Mouse (Mus musculus): ENCODE results near the gene Rin2.
A peak's percentile ranks its signal among the peaks of the same experiment; 100 is the strongest.

Gene Rin2

GRCm38 (mm10) chr2:145793702-145794101, 118.7 kb downstream of the Rin2 start:
- DNase-seq: no peak

GRCm38 (mm10) chr2:145794318-145794954, 119.4 kb downstream of the Rin2 start:
- peak; percentile 6 to 7 for DNase-seq

DNA sequence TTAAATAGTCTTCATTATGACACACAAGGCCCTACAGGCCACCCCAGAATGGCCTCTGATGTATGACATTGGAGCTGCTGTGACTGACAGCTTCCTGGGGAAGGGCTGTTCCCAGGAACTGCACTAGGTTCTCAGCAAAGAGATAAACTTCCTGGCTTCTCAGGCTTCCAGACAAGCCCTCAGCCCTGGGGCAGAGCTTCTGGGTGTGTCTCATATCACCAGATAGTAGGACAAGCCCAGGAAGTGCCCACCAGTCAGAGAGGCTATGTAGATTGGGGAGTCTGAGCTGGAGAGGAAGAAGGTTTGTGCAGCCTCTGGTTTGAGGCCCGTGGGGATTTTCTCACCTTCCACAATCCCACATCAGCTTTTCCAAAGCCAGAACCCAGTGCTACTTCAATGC, 122.8 kb downstream of the Rin2 start:
- no peak for DNase-seq

DNA sequence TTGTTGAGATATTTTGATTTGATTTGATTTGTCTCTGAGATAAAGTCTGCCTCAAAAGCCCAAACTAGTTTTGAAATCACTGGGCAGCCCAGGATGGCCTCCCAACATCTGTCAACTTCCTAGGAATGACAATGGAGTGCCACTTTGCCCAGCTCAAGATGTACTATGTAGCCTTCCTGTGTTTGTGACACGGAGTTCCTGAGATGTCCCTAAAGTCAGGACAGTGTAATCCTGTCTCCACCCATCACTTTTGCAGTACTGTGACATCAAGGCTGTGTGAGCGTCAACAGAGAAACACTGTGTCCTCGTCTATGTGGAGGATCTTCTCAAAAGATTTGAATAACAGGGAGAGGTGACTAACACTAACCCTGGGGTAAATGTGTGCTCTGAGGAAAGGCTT, 123.9 kb downstream of the Rin2 start:
- no peak for DNase-seq

- DNase-seq: no peak
These were observed 126.5 kb downstream of the Rin2 start for GRCm38 (mm10) chr2:145801322-145802052.

GRCm38 (mm10) chr2:145802626-145803025, 127.6 kb downstream of the Rin2 start:
- no peak for DNase-seq

GRCm38 (mm10) chr2:145803822-145804342, 128.9 kb downstream of the Rin2 start:
- DNase-seq: no peak

DNA sequence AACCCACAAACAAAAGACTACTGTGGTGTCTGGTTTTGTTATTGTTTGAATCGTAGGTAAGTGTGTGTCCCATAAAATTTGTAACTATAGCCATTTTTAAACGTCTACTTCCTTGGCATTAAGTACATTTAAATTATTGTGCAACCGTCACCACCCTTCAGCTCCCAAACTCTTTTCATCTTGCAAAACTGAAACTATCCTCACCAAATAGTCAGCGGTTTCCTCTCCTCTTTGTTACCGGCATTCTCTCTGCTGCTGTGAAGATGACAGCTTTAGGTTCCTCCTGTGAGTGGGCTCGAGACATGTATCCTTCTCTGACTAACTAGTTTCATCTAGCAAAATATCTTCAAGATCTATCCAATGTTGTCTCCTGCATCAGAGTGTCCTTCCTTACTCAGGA, 129.5 kb downstream of the Rin2 start:
- no peak for DNase-seq

DNA sequence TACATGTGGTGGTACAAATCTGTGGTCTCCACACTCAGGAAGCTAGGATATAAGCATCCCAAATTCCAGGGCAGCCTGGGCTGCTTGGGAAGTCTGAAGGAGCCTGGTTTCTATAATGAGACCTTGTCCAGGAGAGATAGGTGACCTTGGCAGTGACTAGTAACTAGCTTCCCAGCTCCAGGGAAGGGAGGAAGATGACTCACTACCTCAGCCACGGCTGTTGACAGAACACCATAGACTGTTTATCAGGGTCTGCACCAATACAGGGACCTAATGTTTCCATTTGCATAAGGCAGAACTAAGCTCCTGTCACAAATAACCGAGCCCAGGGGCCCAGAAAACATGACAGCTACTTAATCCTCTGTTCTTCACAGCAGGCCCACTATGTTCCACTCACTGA, 132.3 kb downstream of the Rin2 start:
- DNase-seq: no peak

- DNase-seq: no peak
These were observed 133.2 kb downstream of the Rin2 start for GRCm38 (mm10) chr2:145808251-145808650.

DNA sequence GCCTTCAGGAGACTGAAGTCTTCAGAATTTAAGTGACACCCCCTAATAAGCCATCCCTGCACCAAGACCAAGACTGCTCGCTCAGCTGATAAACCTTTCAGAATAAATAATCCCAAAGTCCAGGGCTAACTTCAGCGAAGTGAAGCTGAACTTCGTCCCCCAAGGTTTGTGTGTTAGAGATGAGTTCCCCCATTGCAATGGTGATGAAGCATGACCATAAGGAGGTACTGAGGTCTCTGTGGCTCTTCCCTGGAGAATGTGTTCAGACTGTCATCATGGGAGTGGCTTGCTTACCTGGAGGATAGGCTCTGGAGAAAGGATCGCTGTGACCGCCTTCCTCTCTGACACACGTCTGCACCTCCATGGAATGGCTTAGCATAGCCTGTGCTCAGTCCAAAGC, 133.7 kb downstream of the Rin2 start:
- no peak for DNase-seq

- DNase-seq: peak; percentile 31 to 40
These were observed 135.7 kb downstream of the Rin2 start for GRCm38 (mm10) chr2:145810676-145811075.

- no peak for DNase-seq
These were observed 137.8 kb downstream of the Rin2 start for GRCm38 (mm10) chr2:145812818-145813217.

- DNase-seq: no peak
These were observed 142.2 kb downstream of the Rin2 start for GRCm38 (mm10) chr2:145817195-145817594.

- DNase-seq: no peak
These were observed 147.2 kb downstream of the Rin2 start for GRCm38 (mm10) chr2:145822013-145822782.

DNA sequence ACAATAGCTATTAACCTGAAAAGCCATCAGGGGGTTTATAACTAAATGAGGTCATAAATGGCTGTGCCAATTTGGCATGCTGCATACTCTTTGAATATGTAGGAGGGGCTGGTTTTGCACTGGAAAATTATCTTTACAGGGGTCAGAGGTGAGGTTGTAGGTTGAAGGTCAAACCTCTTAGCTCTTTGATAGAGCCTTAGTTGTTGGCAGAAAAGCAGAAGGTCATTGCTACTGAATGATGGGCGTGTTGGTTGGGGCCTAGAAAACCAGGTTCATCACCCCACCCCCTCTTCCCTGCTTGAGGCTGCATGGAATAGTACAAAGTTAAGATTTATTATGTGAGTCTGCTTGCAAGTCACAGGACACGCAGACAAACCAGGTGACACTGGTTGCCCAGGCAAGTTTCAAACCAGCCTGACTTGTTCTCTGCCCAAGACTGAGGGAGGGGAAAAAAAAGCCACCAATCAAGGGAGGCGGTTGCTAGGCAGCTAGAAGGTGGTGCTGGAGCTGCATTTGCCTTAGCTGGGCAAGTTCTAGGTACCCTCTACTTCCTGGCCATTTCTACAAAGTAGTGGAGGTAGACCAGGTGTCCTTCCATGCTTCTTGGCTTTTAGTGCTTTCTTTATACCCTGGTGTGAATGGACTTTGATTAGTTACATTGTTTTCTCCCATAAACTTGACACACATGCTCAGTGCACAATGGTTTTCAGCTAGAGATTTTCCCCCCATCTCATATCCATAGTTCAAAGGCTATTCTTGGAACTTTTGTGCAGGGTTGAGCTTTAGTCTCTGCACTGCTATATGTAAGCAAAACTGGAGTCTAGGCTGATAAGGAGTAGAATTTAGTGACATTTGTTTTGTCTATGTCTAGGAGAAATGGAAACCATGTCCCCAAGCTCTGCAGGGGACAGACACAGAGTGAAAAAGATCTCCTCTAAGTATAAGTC, 148.0 kb downstream of the Rin2 start:
- no peak for DNase-seq

DNA sequence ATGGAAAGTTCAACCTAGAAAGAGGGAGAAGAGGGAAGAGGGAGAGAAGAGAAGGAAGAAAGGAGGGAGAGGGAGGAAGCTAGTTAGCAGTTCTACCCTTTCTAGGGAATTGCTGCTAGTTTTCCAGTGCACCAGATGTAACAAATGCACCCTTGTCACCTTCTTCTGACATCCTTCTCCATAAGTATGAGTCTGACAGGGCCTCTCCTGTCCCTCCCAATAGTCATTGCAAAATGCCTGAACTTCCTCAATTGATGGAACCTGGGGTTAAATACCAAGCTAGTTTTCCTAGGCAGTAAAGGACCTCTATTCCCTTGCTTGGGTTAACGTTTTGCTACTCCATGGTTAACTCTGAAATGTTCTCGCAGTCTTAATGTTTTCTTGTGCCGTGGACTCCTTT, 149.7 kb downstream of the Rin2 start:
- DNase-seq: no peak

DNA sequence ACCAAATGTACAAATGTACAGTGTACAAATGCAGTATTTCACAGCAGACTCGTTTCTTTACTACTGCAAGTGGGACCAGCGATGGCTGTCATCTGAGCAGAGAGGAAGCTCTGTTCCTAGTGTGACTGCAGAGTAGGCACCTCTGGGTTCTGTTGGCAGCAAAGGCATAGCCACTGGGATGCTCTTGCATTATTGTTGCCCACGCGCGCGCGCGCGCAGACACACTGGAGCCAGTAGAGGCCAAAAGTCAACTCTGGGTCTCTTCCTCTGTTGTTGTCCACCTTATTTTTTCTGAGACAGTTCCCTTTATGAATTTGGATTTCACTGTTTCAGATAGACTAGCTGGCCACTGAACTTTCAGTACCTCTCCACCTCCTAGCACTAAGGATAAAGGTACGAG, 150.2 kb downstream of the Rin2 start:
- DNase-seq: no peak

DNA sequence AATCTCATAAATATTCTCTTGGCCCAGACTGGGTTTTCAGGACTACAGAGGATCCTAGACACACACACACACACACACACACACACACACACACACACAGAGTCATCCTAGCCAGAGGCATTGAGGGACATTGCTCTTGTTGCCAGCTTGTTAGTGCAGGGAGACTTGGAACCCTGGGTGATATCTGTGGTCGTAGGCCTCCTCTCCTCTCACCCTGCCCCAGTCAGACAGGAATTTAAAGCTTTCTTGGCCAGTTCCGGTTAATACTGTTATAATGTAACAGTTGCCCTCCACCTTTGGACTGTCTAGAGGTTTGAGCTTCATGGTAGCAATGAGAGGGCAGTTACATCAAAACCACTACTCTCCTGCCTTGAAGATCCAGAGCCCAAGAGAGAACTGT, 152.9 kb downstream of the Rin2 start:
- DNase-seq: no peak

DNA sequence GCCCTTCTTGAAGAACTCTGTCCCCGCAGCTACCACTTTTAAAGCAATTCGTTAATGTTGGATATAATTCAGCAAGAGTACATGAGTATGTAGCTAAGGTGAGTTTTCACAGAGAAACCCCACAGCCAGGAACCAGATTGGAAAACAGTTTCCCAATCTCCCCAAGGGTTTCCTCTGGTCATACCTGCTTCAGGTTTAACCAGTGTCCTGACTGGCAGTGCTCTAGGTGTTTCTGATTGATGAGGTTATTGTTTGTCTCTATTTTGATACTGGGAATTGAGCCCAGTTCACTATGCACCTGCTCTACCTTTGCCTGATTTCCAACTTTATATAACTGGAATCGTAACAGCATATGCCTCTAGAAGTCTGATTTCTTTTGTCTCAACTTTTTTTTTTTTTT, 153.6 kb downstream of the Rin2 start:
- no peak for DNase-seq

- DNase-seq: no peak
These were observed 154.2 kb downstream of the Rin2 start for GRCm38 (mm10) chr2:145829231-145829630.

DNA sequence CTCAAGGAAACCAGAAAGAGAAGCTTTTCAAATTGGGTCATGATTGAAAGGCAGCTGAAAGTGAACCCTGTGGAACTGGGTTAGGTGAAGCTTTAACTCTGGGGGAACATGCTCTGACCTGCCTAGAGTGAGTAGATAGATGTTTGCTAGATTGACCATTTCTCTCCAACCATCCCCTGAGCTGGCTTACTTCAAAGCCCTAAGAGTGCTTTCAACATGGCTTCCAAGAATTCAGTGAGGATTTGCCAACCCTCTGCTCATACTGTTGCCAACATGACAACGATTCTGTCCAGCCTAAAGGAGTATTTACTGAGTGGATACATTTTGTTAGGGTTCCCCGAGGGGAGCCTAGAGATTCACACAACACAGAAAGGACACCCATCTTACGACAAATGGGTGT, 155.4 kb downstream of the Rin2 start:
- no peak for DNase-seq

Data from B cell, adult 2 months (primary cell).